11 mouse cellular contexts compared by ENCODE assay signal in the genomic region with DNA sequence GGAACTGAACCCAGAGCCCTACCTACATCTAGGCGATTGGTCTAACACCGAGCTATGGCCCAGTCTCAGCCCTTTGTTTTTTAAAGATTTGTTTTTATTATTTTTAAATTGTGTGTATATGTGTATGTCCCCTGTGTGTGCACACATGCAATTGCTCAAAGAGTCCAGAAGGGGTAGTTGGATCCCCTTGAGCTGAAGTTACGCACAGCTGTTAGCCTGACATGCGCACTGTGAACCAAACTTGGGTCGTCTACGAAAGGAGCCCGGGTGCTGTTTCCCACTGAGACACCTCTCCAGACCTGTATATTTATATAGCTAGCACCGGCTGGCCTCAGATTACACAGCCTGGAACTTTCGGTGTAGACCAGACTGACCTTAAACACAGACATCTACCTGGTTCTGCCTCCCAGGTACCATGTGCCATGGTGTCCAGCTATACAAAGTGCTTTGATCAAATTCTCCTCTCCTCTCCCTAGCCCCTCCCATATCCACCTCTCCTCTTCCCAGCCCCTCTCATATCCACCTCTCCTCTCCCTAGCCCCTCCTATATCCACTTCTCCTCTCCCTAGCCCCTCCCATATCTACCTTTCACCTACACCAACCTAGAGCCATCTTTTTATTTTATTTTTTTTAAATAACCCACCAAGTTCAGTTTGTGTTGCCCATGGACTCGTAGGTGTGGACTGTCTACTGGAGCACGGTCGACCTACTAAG. TPM values are rescaled to one million over a fixed set of nuclear protein-coding genes. Genes with fewer than 3 reads are reported as not detected.
DNase-seq lines count a peak whose midpoint lies in the region; ATAC-seq and TF ChIP-seq lines count a peak whose summit lies in the region.
"Had no signal": no experiment of that assay in that cellular context is flagged by ENCODE, and none has a peak within 500 bp of the region (broad histone marks: within the 10 kb centered on the region; RNA-seq: fewer than 3 reads in every experiment).

No protein-coding gene starts in this region.

- DNase-seq in hindbrain, embryonic 11.5 days (ENCODE audit: low spot score): no peak
- DNase-seq in lung, postnatal 0 days (ENCODE audit: low spot score): peak; percentile 42
- no peak for DNase-seq in lung, postnatal 4 days
- DNase-seq in embryonic facial prominence, embryonic 14.5 days (ENCODE audit: low spot score): no peak
- DNase-seq in layer of hippocampus, adult 18-20 months (ENCODE audit: low spot score in 2 of 2): no peak
- DNase-seq: kidney, adult 18-20 months; right cerebral cortex, postnatal 14 days; thymus, postnatal 36 days had no signal

- 92% methylated on average over 12 of the region's 12 CpGs for WGBS in hindbrain, embryonic 13.5 days
- 90% methylated on average over 12 of the region's 12 CpGs for WGBS in hindbrain, embryonic 11.5 days
- WGBS in lung, postnatal 0 days: 83% methylated on average over 12 of the region's 12 CpGs
- 87% methylated on average over 12 of the region's 12 CpGs for WGBS in embryonic facial prominence, embryonic 14.5 days
- 92% methylated on average over 12 of the region's 12 CpGs for WGBS in stomach, embryonic 16.5 days

- peaks cover 40% of the 10 kb centered on the region for H3K4me1 ChIP-seq in hindbrain, embryonic 13.5 days (replicated peaks)
- H3K4me1 ChIP-seq in hindbrain, embryonic 11.5 days (replicated peaks; ENCODE audit: control insufficient read depth, insufficient read depth, low read length): no peaks in the 10 kb centered on the region; the same call in 1 of the 2 replicates
- H3K4me1 ChIP-seq in lung, postnatal 0 days (ENCODE audit: insufficient read depth, low read depth, low read length): peaks cover 4% of the 10 kb centered on the region; the same call in 1 of the 2 replicates
- no peaks in the 10 kb centered on the region for H3K4me1 ChIP-seq in embryonic facial prominence, embryonic 14.5 days (ENCODE audit: control insufficient read depth, insufficient read depth, low read length)
- no peaks in the 10 kb centered on the region for H3K4me1 ChIP-seq in stomach, embryonic 16.5 days (ENCODE audit: control insufficient read depth, insufficient read depth, low read length)

- no peak for TF ChIP-seq EP300 in lung, postnatal 0 days (IDR thresholded peaks at IDR 0.05)

- ATAC-seq in hindbrain, embryonic 13.5 days (ENCODE audit: low FRiP score): no peak
- ATAC-seq in hindbrain, embryonic 11.5 days (ENCODE audit: low FRiP score): no peak
- peak; percentile 51 for ATAC-seq in lung, postnatal 0 days
- 0 out of 2 replicates have a peak, but pooled peaks have one; percentile 7 for ATAC-seq in embryonic facial prominence, embryonic 14.5 days (ENCODE audit: low read depth)
- ATAC-seq in stomach, embryonic 16.5 days (ENCODE audit: insufficient read depth, low FRiP score): peak; percentile 7; the same call in 1 of the 2 replicates
- ATAC-seq: CD4-positive, CD25-positive, alpha-beta regulatory T cell, adult 4 months had no signal

- TF ChIP-seq CTCF in lung, postnatal 0 days (IDR thresholded peaks at IDR 0.05): peak; percentile 23; the same call in 1 of the 2 replicates

- H3K4me2 ChIP-seq in hindbrain, embryonic 13.5 days: no peak overlapping the region
- no peak overlapping the region for H3K4me2 ChIP-seq in hindbrain, embryonic 11.5 days (replicated peaks; ENCODE audit: low read depth, low read length)
- H3K4me2 ChIP-seq in lung, postnatal 0 days (replicated peaks; ENCODE audit: low read depth, low read length): no peak overlapping the region
- H3K4me2 ChIP-seq in embryonic facial prominence, embryonic 14.5 days (ENCODE audit: low read depth, low read length): no peak overlapping the region
- no peak overlapping the region for H3K4me2 ChIP-seq in stomach, embryonic 16.5 days (ENCODE audit: low read depth, low read length)

- H3K36me3 ChIP-seq in hindbrain, embryonic 13.5 days: peaks cover 66% of the 10 kb centered on the region
- H3K36me3 ChIP-seq in hindbrain, embryonic 11.5 days (ENCODE audit: control insufficient read depth, insufficient read depth, low read length): no peaks in the 10 kb centered on the region
- H3K36me3 ChIP-seq in lung, postnatal 0 days (ENCODE audit: insufficient read depth, low read length): peaks cover 6% of the 10 kb centered on the region; the same call in 1 of the 2 replicates
- peaks cover 95% of the 10 kb centered on the region for H3K36me3 ChIP-seq in embryonic facial prominence, embryonic 14.5 days (ENCODE audit: control insufficient read depth, insufficient read depth, low read length)
- H3K36me3 ChIP-seq in stomach, embryonic 16.5 days (ENCODE audit: control insufficient read depth, insufficient read depth, low read length): peaks cover 28% of the 10 kb centered on the region

- peak overlapping the region; percentile 76; the same call in 1 of the 2 replicates for H3K27ac ChIP-seq in hindbrain, embryonic 13.5 days
- H3K27ac ChIP-seq in hindbrain, embryonic 11.5 days (ENCODE audit: low read depth, low read length): no peak overlapping the region
- peak overlapping the region; percentile 81 for H3K27ac ChIP-seq in lung, postnatal 0 days (ENCODE audit: low read length)
- no peak overlapping the region for H3K27ac ChIP-seq in embryonic facial prominence, embryonic 14.5 days (replicated peaks; ENCODE audit: low read depth, low read length)
- H3K27ac ChIP-seq in stomach, embryonic 16.5 days (ENCODE audit: low read length): no peak overlapping the region

- no peak overlapping the region for H3K4me3 ChIP-seq in hindbrain, embryonic 13.5 days
- no peak overlapping the region for H3K4me3 ChIP-seq in hindbrain, embryonic 11.5 days (ENCODE audit: low read depth, low read length)
- H3K4me3 ChIP-seq in lung, postnatal 0 days (ENCODE audit: low read depth, low read length): no peak overlapping the region
- H3K4me3 ChIP-seq in embryonic facial prominence, embryonic 14.5 days (ENCODE audit: low read depth, low read length): no peak overlapping the region
- no peak overlapping the region for H3K4me3 ChIP-seq in stomach, embryonic 16.5 days (replicated peaks; ENCODE audit: low read length)

- no peak overlapping the region for H3K9ac ChIP-seq in hindbrain, embryonic 13.5 days
- no peak overlapping the region for H3K9ac ChIP-seq in hindbrain, embryonic 11.5 days (ENCODE audit: low read depth, low read length)
- H3K9ac ChIP-seq in lung, postnatal 0 days (replicated peaks; ENCODE audit: low read depth): no peak overlapping the region
- H3K9ac ChIP-seq in embryonic facial prominence, embryonic 14.5 days (ENCODE audit: low read depth, low read length): no peak overlapping the region
- H3K9ac ChIP-seq in stomach, embryonic 16.5 days (ENCODE audit: low read length): no peak overlapping the region

- peaks cover 4% of the 10 kb centered on the region; the same call in 1 of the 2 replicates for H3K9me3 ChIP-seq in hindbrain, embryonic 13.5 days
- H3K9me3 ChIP-seq in hindbrain, embryonic 11.5 days (ENCODE audit: control insufficient read depth, low read length): no peaks in the 10 kb centered on the region
- no peaks in the 10 kb centered on the region for H3K9me3 ChIP-seq in lung, postnatal 0 days (ENCODE audit: low read length)
- no peaks in the 10 kb centered on the region for H3K9me3 ChIP-seq in embryonic facial prominence, embryonic 14.5 days (ENCODE audit: control insufficient read depth, low read length)
- no peaks in the 10 kb centered on the region for H3K9me3 ChIP-seq in stomach, embryonic 16.5 days (replicated peaks; ENCODE audit: control insufficient read depth, low read length)

- H3K27me3 ChIP-seq in hindbrain, embryonic 13.5 days: no peaks in the 10 kb centered on the region
- no peaks in the 10 kb centered on the region for H3K27me3 ChIP-seq in hindbrain, embryonic 11.5 days (ENCODE audit: control insufficient read depth, insufficient read depth, low read length)
- no peaks in the 10 kb centered on the region for H3K27me3 ChIP-seq in lung, postnatal 0 days (replicated peaks; ENCODE audit: insufficient read depth, low read length)
- H3K27me3 ChIP-seq in embryonic facial prominence, embryonic 14.5 days (replicated peaks; ENCODE audit: control insufficient read depth, insufficient read depth, low read length): no peaks in the 10 kb centered on the region
- H3K27me3 ChIP-seq in stomach, embryonic 16.5 days (ENCODE audit: control insufficient read depth, insufficient read depth, low read length): no peaks in the 10 kb centered on the region

RNA-seq across cellular contexts. Expression of a gene that starts 51.5 kb away (rescaled TPM):
- polyA plus RNA-seq in hindbrain, embryonic 13.5 days (2015; fragmentation: Nextera tagmentation; extraction: Ambion mirVana): 48.7 and 53.1 TPM in 2 replicates
- 46.4 and 56.9 TPM in 2 replicates for polyA plus RNA-seq in hindbrain, embryonic 11.5 days (2014; fragmentation: Nextera tagmentation; extraction: Ambion mirVana)
- 17.2 and 18.2 TPM in 2 replicates for polyA plus RNA-seq in lung, postnatal 0 days (2015; fragmentation: Nextera tagmentation; extraction: Ambion mirVana)
- 33.9 and 35.4 TPM in 2 replicates for polyA plus RNA-seq in embryonic facial prominence, embryonic 14.5 days (2014; fragmentation: Nextera tagmentation; extraction: Ambion mirVana)
- polyA plus RNA-seq in stomach, embryonic 16.5 days (2015; fragmentation: Nextera tagmentation; extraction: Ambion mirVana): 22.6 and 24.8 TPM in 2 replicates
- total RNA-seq in layer of hippocampus, adult 18-20 months (2021): 100 to 1,000 TPM; 141 to 142 TPM

Comparison
In these comparisons a context has a peak if more than half of its experiments do, and no peak if none do; other contexts are left out.
1. H3K27ac ChIP-seq: peak in hindbrain, embryonic 13.5 days (single experiment) and lung, postnatal 0 days (single experiment); none in hindbrain, embryonic 11.5 days (single experiment), embryonic facial prominence, embryonic 14.5 days (single experiment) and stomach, embryonic 16.5 days (single experiment).
2. ATAC-seq: peak in lung, postnatal 0 days (single experiment), embryonic facial prominence, embryonic 14.5 days (single experiment) and stomach, embryonic 16.5 days (single experiment); none in hindbrain, embryonic 13.5 days (single experiment) and hindbrain, embryonic 11.5 days (single experiment).